Mouse (Mus musculus) brain, embryonic 18.5 days (tissue): ENCODE measurements at regions not wholly inside any gene's neighbourhood (a gene's known extent, or its start where the extent isn't known, plus 50 kb on each side); places are given as distances from the start of the nearest gene placed in this dataset.

Experiments used
- DNase-seq: peaks from one replicate; pipeline ENCODE4 v3.0.0-alpha.2; 2012; ENCODE audit warnings: low read depth, low spot score

DNA sequence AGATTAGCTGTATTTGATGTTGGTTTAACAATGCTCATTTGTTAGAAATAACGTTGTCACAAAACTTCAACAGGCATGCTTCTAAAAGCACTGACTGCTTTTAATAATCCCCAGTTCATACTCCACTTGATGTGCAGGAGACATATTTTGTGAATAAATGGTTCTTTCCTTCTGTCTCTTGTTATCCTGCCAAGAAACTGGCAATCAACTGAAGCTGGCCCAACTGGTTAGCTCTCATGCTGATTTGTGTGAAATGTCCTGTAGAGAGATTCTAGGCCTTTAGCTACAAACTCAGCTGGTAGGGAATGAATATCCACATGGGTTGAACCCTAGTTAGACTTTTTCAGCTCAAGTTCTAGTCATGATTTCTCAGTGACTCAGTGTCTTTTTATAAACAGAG is 647.8 kb upstream of the Cntnap5b start:
- DNase-seq, result peak; percentile 36

GRCm38 (mm10) chr1:99134129-99134528 is 638.4 kb upstream of the Cntnap5b start:
- no peak for DNase-seq

- no peak for DNase-seq
Observed at GRCm38 (mm10) chr1:99137516-99137915, 635.0 kb upstream of the Cntnap5b start.

GRCm38 (mm10) chr1:99160620-99161019 is 611.9 kb upstream of the Cntnap5b start:
- DNase-seq, result no peak
